Mouse (Mus musculus) megakaryocyte, embryonic 14.5 days (primary cell): ENCODE data around the gene Dgcr6.

Experiments
- FLI1 ChIP-seq: IDR thresholded peaks from 2 replicates; pipeline ENCODE4 v1.6.1; 2012; ENCODE audit warnings: low read length, inconsistent platforms, mixed read lengths
- GATA1 ChIP-seq: IDR thresholded peaks from 3 replicates; pipeline ENCODE4 v1.6.1; 2012; ENCODE audit warnings: mixed read lengths, low read length, inconsistent platforms, borderline replicate concordance

DNA sequence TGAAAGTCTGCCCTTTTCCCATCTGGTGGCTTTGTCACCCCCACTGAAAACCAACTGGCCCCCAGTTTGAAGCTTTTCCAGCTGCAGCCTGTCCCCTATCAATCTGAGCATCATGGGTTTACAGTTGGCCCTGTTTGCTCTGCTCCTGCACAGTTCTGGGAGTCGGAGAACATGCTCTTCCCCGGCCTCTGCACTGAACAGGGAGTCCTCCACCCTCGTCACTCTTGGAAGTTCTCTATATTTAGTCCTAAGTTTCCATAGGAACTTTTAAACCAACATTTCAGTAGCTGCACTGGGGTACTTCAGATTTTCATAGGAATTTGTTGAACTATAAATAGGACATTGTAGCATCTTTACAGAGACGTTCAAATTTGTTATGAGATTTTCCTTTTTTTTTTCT is 19.4 kb upstream of the Dgcr6 start:
- TF ChIP-seq GATA1 (no peak), FLI1 (no peak)
